Mouse (Mus musculus): ENCODE data around the gene Kat8. TPM values are rescaled to one million over a fixed set of nuclear protein-coding genes. Genes with fewer than 3 reads are reported as not detected.
A peak's percentile ranks its signal among the peaks of the same experiment; 100 is the strongest.

The Kat8 gene
- polyA plus RNA-seq, 1 experiment, result 11.3 TPM

DNA sequence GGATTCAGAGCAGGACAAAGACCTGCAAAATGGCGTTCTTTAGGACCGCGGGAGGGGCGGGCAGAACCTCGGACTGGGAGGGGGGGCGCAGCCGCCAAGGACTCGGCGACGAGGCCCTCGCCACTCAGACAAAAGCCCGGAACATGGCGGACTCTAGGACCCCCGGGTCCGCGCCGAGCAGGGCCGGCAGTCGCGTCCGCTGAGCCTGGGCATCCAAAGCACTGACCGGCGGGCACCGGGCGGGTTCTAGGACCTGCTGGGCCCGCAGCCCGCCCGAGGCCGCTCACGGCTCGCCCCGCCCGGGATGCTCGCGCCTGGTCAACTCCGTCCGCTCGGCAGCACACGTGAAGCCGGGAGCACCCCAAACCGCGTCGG is 36.7 kb upstream of the Kat8 start:
- H3K27ac ChIP-seq (ENCODE audit: insufficient read depth, low read length), result peak overlapping the region; percentile 98
- peak; percentile 7; the same call in 1 of the 2 replicates for TF ChIP-seq POLR2A (IDR thresholded peaks at IDR 0.05; ENCODE audit: low read depth, low read length)
- no peak for TF ChIP-seq CTCF (IDR thresholded peaks at IDR 0.05; ENCODE audit: extremely low read depth, insufficient read depth, insufficient read length, insufficient replicate concordance)
- peak; percentile 72 to 94 for DNase-seq (ENCODE audit: low read depth in 1 of 2, low spot score in 2 of 2)
- H3K4me1 ChIP-seq (ENCODE audit: control insufficient read depth, insufficient read depth, insufficient read length), result peaks cover 12% of the 10 kb centered on the region; the same call in 1 of the 2 replicates
- H3K27me3 ChIP-seq (ENCODE audit: control insufficient read depth, insufficient read depth, low read length), result no peaks in the 10 kb centered on the region
- peak overlapping the region; percentile 80 for H3K4me3 ChIP-seq (ENCODE audit: extremely low read depth, insufficient read depth, insufficient read length)
- peaks cover 22% of the 10 kb centered on the region for H3K36me3 ChIP-seq (ENCODE audit: control insufficient read depth, insufficient read depth, low read length)
- under 1% methylated on average over 43 of the region's 43 CpGs for WGBS

DNA sequence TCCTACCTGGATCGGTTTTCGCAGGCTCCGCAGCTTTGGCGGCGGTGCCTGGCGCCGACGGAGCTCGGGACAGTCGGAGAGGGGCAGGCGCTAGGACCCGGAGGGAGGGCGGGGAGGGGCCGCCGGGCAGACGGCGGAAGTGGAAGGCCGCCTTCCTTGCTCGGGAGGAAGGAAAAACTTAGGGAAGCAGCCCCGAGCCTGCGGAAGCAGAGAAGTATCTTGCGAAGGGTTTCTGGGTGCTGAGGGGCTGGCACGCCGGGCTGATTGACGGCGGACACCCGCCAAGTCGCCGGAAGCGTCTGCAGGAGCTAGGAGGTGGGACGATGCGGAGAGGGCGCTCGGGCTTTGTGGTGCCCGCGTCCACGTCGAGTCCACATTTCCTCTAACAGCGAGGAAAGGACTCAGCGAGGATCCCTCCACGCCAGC is 36.3 kb upstream of the Kat8 start, which contains the start of gene Zfp646:
Gene Zfp646, plus strand, starts transcription at position 181 of the 426 bp plus-strand sequence.
- Histone ChIP-seq H3K4me3 (ENCODE audit: extremely low read depth, insufficient read depth, insufficient read length) (peak within 1 kb of the TSS; percentile 80), H3K27me3 (ENCODE audit: control insufficient read depth, insufficient read depth, low read length) (no peaks in the 10 kb centered on the region), H3K27ac (ENCODE audit: insufficient read depth, low read length) (peak within 1 kb of the TSS; percentile 98), H3K4me1 (ENCODE audit: control insufficient read depth, insufficient read depth, insufficient read length) (peaks cover 12% of the 10 kb centered on the region; the same call in 1 of the 2 replicates), H3K36me3 (ENCODE audit: control insufficient read depth, insufficient read depth, low read length) (peaks cover 23% of the 10 kb centered on the region)
- under 1% methylated on average over 40 of the region's 41 CpGs for WGBS
- TF ChIP-seq POLR2A (IDR thresholded peaks at IDR 0.05; ENCODE audit: low read depth, low read length) (peak; percentile 58), CTCF (IDR thresholded peaks at IDR 0.05; ENCODE audit: extremely low read depth, insufficient read depth, insufficient read length, insufficient replicate concordance) (no peak)
- peak; percentile 66 to 68 for DNase-seq (ENCODE audit: low read depth in 1 of 2, low spot score in 2 of 2)

DNA sequence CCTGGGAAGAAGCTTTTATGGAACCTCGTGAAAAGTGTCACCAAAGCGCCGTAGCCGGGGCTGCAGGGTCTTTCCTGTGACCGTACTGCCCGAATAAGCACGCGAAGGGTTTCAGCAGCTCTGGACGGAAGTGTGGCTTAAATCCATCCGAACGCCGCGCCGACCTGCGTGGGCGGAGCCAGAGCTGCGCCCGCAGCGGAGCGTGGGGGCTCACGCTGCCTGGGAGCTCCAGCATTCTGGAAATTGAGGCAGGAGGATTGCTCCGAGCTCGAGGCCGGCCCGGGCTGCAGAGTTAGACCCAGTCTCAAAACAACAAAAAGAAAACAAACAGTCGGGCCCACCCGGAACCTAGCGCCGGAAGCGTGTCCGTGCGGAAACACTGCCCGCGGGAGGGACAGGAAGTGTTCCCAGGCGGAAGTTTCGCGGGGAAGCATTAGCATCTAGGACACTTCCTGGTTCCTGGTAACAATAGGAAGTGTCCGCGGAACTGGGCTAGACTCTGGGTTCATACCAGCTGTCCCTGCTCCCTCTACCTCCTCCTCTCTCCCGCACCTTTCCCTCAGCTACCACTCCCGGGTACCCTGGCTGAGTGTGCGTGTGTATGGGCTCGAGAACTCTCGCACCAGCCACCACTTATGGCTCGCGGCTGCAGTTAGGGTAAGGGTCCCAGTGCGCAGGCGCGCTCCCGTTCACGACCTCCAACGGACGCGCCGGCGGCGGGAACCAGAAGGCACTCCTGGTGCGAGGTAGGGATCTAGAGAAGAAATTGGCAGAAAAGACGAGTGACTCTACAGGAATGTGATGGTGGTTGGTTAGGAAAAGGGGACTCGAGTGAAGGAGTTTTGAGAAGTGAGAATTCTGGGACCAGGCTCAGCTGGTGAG is 35.6 kb upstream of the Kat8 start, which contains the start of gene Zfp668:
Gene Zfp668, minus strand, starts transcription at position 362 of the 882 bp plus-strand sequence.
- peak within 1 kb of the TSS; percentile 98 for H3K27ac ChIP-seq (ENCODE audit: insufficient read depth, low read length)
- DNase-seq (ENCODE audit: low read depth in 1 of 2, low spot score in 2 of 2), result peak; percentile 83 to 86
- peaks cover 27% of the 10 kb centered on the region for H3K36me3 ChIP-seq (ENCODE audit: control insufficient read depth, insufficient read depth, low read length)
- peak within 1 kb of the TSS; percentile 80 for H3K4me3 ChIP-seq (ENCODE audit: extremely low read depth, insufficient read depth, insufficient read length)
- WGBS, result under 1% methylated on average over 60 of the region's 60 CpGs
- peaks cover 12% of the 10 kb centered on the region; the same call in 1 of the 2 replicates for H3K4me1 ChIP-seq (ENCODE audit: control insufficient read depth, insufficient read depth, insufficient read length)
- no peaks in the 10 kb centered on the region for H3K27me3 ChIP-seq (ENCODE audit: control insufficient read depth, insufficient read depth, low read length)
- no peak for TF ChIP-seq CTCF (IDR thresholded peaks at IDR 0.05; ENCODE audit: extremely low read depth, insufficient read depth, insufficient read length, insufficient replicate concordance)
- peak; percentile 51; the same call in 1 of the 2 replicates for TF ChIP-seq POLR2A (IDR thresholded peaks at IDR 0.05; ENCODE audit: low read depth, low read length)

DNA sequence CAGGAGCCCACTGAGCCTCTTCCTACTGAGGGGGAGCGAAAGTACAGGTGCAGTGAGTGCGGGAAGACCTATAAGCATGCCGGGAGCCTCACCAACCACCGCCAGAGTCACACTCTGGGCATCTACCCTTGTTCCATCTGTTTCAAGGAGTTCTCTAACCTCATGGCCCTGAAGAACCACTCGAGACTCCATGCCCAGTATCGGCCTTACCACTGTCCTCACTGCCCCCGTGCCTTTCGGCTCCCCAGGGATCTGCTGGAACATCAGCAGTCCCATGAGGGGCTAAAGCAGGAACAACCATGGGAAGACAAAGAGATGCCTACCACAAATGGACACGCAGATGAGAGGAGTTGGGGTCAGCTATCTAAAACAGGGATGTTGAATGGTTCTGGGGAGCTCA is 33.0 kb upstream of the Kat8 start:
- 99% methylated on average over 9 of the region's 9 CpGs for WGBS
- peaks cover 8% of the 10 kb centered on the region; the same call in 1 of the 2 replicates for H3K4me1 ChIP-seq (ENCODE audit: control insufficient read depth, insufficient read depth, insufficient read length)
- no peak overlapping the region for H3K4me3 ChIP-seq (ENCODE audit: extremely low read depth, insufficient read depth, insufficient read length)
- DNase-seq (ENCODE audit: low read depth in 1 of 2, low spot score in 2 of 2), result no peak
- H3K27ac ChIP-seq (ENCODE audit: insufficient read depth, low read length), result no peak overlapping the region
- peaks cover 44% of the 10 kb centered on the region for H3K36me3 ChIP-seq (ENCODE audit: control insufficient read depth, insufficient read depth, low read length)
- H3K27me3 ChIP-seq (ENCODE audit: control insufficient read depth, insufficient read depth, low read length), result no peaks in the 10 kb centered on the region
- TF ChIP-seq CTCF (IDR thresholded peaks at IDR 0.05; ENCODE audit: extremely low read depth, insufficient read depth, insufficient read length, insufficient replicate concordance) (no peak), POLR2A (IDR thresholded peaks at IDR 0.05; ENCODE audit: low read depth, low read length) (no peak)

GRCm38 (mm10) chr7:127880431-127880830 is 31.9 kb upstream of the Kat8 start:
- H3K36me3 ChIP-seq (ENCODE audit: control insufficient read depth, insufficient read depth, low read length), result peaks cover 46% of the 10 kb centered on the region
- H3K4me3 ChIP-seq (ENCODE audit: extremely low read depth, insufficient read depth, insufficient read length), result no peak overlapping the region
- no peaks in the 10 kb centered on the region for H3K27me3 ChIP-seq (ENCODE audit: control insufficient read depth, insufficient read depth, low read length)
- TF ChIP-seq POLR2A (IDR thresholded peaks at IDR 0.05; ENCODE audit: low read depth, low read length) (no peak), CTCF (IDR thresholded peaks at IDR 0.05; ENCODE audit: extremely low read depth, insufficient read depth, insufficient read length, insufficient replicate concordance) (no peak)
- DNase-seq (ENCODE audit: low read depth in 1 of 2, low spot score in 2 of 2), result no peak
- H3K27ac ChIP-seq (ENCODE audit: insufficient read depth, low read length), result no peak overlapping the region
- WGBS, result 95% methylated on average over 12 of the region's 12 CpGs
- H3K4me1 ChIP-seq (ENCODE audit: control insufficient read depth, insufficient read depth, insufficient read length), result peaks cover 3% of the 10 kb centered on the region; the same call in 1 of the 2 replicates

DNA sequence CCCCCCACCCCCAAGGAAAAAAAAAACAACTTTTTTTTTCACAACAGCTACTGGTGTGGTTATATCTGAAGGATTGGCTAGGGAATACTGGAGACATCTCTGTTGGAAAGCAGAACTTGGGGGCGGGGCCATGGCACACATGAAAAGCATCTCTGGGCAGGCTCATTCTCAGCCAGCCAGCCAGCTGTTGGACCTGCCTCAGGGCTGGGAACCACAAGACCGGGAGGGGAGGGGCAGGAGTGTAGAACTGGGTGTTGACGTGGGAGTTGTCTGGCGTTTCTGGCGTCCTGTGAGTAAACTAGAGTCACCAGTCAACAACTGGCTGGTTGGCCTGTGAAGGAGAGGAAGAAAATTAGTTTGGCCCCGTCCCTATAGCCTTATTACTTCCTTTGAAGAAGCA is 26.4 kb upstream of the Kat8 start:
- no peak overlapping the region for H3K4me3 ChIP-seq (ENCODE audit: extremely low read depth, insufficient read depth, insufficient read length)
- DNase-seq (ENCODE audit: low read depth in 1 of 2, low spot score in 2 of 2), result no peak
- H3K36me3 ChIP-seq (ENCODE audit: control insufficient read depth, insufficient read depth, low read length), result peaks cover 40% of the 10 kb centered on the region
- H3K4me1 ChIP-seq (ENCODE audit: control insufficient read depth, insufficient read depth, insufficient read length), result peaks cover 3% of the 10 kb centered on the region; the same call in 1 of the 2 replicates
- TF ChIP-seq CTCF (IDR thresholded peaks at IDR 0.05; ENCODE audit: extremely low read depth, insufficient read depth, insufficient read length, insufficient replicate concordance) (no peak), POLR2A (IDR thresholded peaks at IDR 0.05; ENCODE audit: low read depth, low read length) (no peak)
- 57% methylated on average over 6 of the region's 6 CpGs for WGBS
- H3K27me3 ChIP-seq (ENCODE audit: control insufficient read depth, insufficient read depth, low read length), result no peaks in the 10 kb centered on the region
- H3K27ac ChIP-seq (ENCODE audit: insufficient read depth, low read length), result no peak overlapping the region
